Mouse (Mus musculus): Measurements from ENCODE around the gene Oma1.

GRCm38 (mm10) chr4:103395905-103396304 lies 82.3 kb downstream of the Oma1 start:
- TF ChIP-seq CTCF (IDR thresholded peaks at IDR 0.05; ENCODE audit: borderline replicate concordance, extremely low read depth, insufficient read depth, insufficient read length) (no peak), POLR2A (IDR thresholded peaks at IDR 0.05; ENCODE audit: borderline replicate concordance, extremely low read depth, insufficient read depth, insufficient read length, poor library complexity, severe bottlenecking) (no peak)

Measured in brain, embryonic 14.5 days (tissue).